Mouse (Mus musculus) testis, adult 2 months (tissue): ENCODE measurements around the gene Gpatch2l.

ENCODE experiments used
- CTCF ChIP-seq: fragments of 200-500 bp; IDR thresholded peaks from 2 replicates; pipeline ENCODE4 v1.5.1; 2012; ENCODE audit warnings: low read depth, mild to moderate bottlenecking, inconsistent platforms, low read length, moderate library complexity; ENCODE audit not compliant: control insufficient read depth, insufficient read depth, insufficient replicate concordance
- POLR2A ChIP-seq: fragments of 200-500 bp; IDR thresholded peaks from 2 replicates; pipeline ENCODE4 v1.6.1; 2012; ENCODE audit warnings: low read depth, mild to moderate bottlenecking, inconsistent platforms, low read length, moderate library complexity; ENCODE audit not compliant: control insufficient read depth

GRCm38 (mm10) chr12:86276895-86277294 lies 35.2 kb downstream of the Gpatch2l start:
- no peak for TF ChIP-seq CTCF
- TF ChIP-seq POLR2A: no peak
